Mouse (Mus musculus) 416B (cell line): ENCODE results near the gene Eif5a2.
"Not testable (repeated sequence)": the region's sequence is repeated elsewhere in the genome, so short reads cannot be mapped to it uniquely, and the experiment has no call there.

ENCODE experiments used
- DNase-seq: peaks from one replicate; pipeline ENCODE4 v3.0.0; 2011; ENCODE audit warnings: low read depth

The Eif5a2 gene

DNA sequence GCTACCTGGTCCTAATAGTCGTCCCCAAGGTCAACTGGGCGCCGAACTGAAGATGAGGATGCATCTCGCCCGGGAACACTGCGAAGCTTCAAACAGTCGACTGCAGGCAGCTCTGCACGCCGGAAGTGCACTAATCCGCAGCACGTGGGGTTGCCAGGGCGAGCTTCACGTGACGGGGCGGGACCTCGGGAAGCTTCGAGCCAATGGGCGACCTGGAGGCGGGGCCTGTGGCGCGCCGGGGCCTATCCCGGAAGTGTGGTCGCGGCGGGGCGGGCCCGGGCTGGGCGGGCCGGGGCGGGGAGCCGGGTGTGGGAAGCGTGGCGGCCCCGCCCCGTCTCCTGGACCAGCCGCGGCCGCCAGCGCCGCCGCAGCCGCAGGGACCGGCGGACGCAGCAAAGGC, at the start of gene Eif5a2:
TSS of gene Eif5a2 (plus strand) at position 283 of the 400 bp plus-strand sequence.
- no peak for DNase-seq

DNA sequence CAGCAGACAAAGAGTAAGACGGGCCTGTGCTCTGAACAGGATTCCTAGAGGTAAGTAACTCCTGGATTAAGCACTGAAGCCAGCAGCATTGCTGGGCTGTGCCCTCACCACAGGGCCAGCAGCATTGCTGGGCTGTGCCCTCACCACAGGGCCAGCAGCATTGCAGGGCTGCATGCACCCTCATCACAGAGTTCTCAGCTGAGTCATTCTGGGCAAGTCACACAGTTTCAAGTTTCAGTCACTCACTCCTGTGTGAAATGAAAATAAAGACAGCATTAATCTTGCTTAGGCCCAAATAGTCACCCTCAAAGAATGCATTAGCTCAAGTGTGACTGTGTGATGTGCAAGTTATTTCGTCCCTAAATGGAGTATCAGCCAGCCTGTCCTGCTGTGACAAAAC, 46.4 kb upstream of the Eif5a2 start:
- peak; percentile 34 for DNase-seq

DNA sequence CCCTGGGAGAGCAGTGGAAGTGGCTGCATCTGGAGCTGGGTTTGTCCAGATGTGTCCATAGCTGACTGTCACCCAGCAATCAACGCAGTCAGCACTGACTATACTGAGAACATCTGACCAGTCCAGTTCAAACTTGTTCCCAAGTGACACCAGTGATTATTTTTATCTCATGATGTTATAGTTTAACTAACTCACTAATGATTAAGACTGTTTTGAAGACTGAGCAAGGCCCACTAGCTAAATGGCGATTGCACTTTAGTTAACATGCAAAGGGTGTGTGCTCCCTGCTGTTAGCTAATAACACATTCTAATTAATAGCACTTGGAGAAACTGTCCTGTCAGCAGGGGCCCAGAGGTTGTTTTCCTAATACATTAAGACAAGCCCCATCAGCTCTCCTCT, 44.1 kb upstream of the Eif5a2 start:
- DNase-seq, result no peak

GRCm38 (mm10) chr3:28740353-28740752, 40.7 kb upstream of the Eif5a2 start:
- no peak for DNase-seq

GRCm38 (mm10) chr3:28743251-28743650, 37.8 kb upstream of the Eif5a2 start:
- DNase-seq, result no peak

- DNase-seq, result peak; percentile 89
Observed at GRCm38 (mm10) chr3:28745835-28746483, 35.1 kb upstream of the Eif5a2 start.

DNA sequence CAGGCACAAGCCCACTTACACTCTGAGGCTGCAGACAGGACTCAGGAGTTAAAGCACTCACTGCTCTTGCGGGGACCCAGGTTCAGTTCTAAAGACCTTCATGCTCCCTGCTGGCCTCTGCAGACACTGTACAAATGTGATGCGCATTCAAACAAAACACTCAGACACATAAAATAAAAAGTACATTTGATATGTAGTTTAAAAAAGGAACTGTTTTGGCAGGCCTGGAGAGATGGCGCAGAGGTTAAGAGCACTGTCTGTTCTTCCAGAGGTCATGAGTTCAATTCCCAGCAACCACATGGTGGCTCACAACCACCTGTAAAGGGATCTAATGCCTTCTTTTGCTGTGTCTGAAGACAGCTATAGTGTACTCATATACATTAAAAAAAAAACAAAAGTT, 32.9 kb upstream of the Eif5a2 start:
- no peak for DNase-seq

DNA sequence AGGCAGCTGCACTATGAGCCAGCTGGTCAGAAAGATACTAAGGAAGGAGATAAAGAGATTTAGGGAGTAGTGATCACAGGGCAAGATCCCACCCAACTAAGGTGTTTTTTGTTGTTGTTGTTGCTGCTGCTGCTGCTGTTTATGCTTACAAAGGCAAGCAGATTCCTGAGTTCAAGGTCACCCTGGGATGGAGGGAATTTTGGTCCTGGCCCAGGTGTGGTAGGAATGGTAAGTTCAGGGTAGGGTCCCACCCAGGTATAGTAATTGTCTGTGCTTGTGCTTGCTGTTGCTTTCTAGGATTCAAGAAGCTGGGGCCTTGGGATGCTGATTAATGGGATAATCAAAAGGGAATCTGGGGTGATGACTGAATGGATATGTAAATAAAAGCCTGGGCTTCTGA, 32.1 kb upstream of the Eif5a2 start:
- DNase-seq, result no peak

- no peak for DNase-seq
Observed at GRCm38 (mm10) chr3:28755477-28755876, 25.6 kb upstream of the Eif5a2 start.

DNA sequence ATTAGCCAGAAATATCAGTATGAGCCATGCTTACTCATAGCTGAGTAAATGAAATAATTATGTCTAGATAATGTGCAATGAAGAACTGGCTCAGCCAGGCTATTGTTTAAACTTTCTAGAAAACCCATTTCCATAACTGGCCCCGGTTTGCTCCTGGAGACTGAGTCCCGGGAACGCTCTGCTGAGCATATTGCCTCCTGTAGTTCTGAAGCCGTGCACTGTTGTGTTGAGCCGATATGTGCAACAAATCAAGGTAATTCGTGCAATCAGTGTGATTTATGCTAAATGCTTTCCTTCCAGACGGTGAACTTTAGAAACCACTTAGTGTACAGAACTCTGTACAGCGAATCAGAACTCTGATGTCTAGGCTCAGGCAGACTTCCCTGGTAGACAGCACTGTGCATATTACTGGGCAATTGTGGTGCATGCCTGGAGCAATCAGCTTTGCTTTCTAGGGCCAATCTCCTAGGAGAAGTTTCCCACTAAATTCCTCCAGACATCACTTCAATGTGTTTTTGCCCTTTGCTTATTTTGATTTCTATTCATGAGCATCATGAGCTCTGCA, 19.8 kb upstream of the Eif5a2 start:
- DNase-seq, result no peak

- no peak for DNase-seq
Observed at GRCm38 (mm10) chr3:28766935-28767334, 14.1 kb upstream of the Eif5a2 start.

DNA sequence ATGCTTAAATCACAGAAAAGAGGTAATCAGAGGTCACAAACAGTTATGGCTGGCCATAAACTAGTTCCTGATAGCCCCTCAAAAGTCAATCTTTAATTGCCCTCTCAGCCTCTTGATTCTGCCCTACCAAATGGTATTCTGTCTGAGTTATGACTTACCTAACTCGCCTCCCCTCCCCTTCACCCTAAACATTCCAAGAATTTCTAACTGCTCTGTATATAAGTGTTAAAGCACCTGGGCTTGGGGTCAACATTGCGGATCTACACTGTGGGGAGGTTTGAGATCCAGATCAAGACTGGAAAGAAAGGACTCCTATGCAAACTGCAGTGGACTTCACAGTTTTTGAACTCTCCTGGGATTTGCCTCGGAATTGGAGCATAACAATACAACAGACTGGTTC, 12.9 kb upstream of the Eif5a2 start:
- no peak for DNase-seq

GRCm38 (mm10) chr3:28772919-28773318, 8.2 kb upstream of the Eif5a2 start:
- DNase-seq, result not testable (repeated sequence)

DNA sequence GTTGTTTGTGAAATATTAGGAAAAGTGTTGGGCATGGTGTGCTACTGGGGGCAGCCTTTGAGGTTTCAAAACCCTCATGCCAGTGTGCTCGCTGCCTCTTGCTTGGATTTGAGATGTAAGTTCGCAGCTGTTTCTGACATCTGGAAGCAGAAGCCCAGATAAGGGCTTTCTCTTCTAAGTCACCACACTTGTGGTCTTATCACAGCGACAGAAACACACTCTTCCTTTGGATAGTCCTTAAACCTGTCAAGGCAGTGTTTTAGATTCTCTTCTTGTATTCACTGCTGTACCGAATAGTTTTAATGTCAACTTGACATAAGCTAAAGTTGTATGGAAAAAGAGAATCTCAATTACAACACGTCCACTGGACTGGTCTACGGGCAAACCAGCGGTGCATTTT, 5.7 kb upstream of the Eif5a2 start:
- no peak for DNase-seq

DNA sequence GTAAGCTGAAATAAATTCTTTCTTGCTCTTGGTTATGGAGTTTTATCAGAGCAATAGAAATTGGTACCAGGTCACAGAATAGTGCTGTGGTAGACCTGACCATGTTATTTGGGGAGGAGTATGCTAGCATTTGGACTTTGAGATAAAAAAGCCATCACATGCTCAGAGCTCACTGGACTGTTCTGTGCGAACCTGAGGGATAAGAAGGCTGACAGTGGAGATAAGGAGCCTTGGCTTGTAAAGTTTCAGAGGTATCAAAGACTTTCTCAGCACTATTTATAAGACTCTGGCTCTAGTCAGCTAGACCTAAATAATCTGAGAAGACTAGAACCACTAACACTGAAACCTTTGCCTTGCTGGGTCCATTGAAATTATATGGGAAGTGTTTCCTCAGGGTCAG, 5.1 kb upstream of the Eif5a2 start:
- DNase-seq, result no peak

- DNase-seq, result no peak
Observed at GRCm38 (mm10) chr3:28776491-28776890, 4.6 kb upstream of the Eif5a2 start.

DNA sequence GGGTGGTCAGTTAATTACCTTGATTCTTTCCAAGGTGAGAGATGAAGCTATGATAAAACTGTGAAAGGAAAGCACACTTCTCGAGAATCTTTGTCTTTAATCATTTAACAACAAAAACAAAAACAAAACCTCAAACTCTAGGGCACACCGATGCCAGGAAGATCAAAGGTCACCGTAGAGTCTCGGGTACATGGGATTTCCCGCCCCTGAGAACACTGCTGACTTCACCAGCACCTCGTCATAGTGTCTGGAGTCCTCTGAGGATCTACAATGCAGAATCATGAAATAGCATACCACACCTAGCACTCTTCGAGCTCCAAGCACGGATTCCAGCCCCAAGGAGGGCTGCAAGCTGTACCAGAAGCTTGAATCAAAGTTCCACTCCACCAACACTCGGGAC, 565 bp upstream of the Eif5a2 start:
- DNase-seq, result no peak

DNA sequence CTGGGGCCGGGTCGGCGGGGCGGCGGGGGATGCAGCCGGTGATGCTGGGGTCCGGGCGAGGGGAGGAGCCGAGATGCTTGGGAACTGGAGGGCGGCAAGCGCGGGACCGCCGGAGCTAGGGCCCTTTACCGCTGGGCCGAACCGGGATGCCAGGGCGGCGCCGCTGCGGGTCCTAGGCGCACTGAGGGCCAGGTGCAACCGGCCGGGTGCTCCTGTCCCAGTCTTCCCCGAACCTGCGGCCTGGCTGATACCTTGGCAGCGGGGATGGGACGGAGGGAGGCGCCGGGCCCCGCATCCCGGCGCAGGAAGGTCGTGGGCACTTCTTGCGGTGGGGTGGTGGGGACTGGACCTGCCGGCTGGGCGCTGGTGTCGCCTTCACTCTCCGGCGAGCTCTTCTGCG, 346 bp downstream of the Eif5a2 start:
- DNase-seq, result no peak

GRCm38 (mm10) chr3:28781848-28782247, 772 bp downstream of the Eif5a2 start:
- DNase-seq, result no peak

GRCm38 (mm10) chr3:28784176-28784575, 3.1 kb downstream of the Eif5a2 start:
- no peak for DNase-seq

DNA sequence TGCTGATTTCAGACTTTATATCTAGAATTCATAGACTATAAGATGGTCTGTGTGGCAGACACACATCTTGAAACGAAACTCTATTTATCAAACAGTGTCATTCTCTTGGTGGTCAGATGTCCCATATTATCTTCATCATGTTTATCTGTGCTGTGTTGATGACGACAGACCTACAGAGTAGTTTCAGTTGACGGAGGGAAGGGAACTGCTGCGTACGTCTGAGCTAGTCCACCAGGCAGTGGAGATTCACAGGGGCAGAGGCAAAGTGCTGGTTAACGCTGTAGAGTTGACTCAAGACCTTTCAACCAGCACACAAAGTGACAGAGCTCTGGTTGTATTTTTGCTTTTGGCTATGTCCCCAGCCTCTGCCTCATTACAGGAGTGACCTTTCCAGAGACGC, 13.8 kb downstream of the Eif5a2 start:
- no peak for DNase-seq

GRCm38 (mm10) chr3:28805301-28806097, 24.4 kb downstream of the Eif5a2 start, which contains the start of gene Rpl22l1:
Rpl22l1 (plus strand) TSS chr3:28805436.
- peak; percentile 98 for DNase-seq

GRCm38 (mm10) chr3:28808039-28808643, 27.1 kb downstream of the Eif5a2 start:
- no peak for DNase-seq
